Mouse (Mus musculus): ENCODE measurements at regions not wholly inside any gene's neighbourhood (a gene's known extent, or its start where the extent isn't known, plus 50 kb on each side); places are given as distances from the start of the nearest gene placed in this dataset.
A peak's percentile ranks its signal among the peaks of the same experiment; 100 is the strongest.
"Not testable (repeated sequence)": the region's sequence is repeated elsewhere in the genome, so short reads cannot be mapped to it uniquely, and the experiment has no call there.

GRCm38 (mm10) chr12:27960064-27960463 is 592.1 kb downstream of the Dcdc2c start:
- no peak for DNase-seq

- DNase-seq, result no peak
Measured at GRCm38 (mm10) chr12:27947646-27948045, 604.6 kb downstream of the Dcdc2c start.

GRCm38 (mm10) chr12:27946866-27947459 is 604.6 kb upstream of the Sox11 start:
- DNase-seq, result peak; percentile 7 to 10

GRCm38 (mm10) chr12:27945411-27945810 is 603.0 kb upstream of the Sox11 start:
- no peak for DNase-seq

GRCm38 (mm10) chr12:27941053-27941452 is 598.7 kb upstream of the Sox11 start:
- peak; percentile 8 to 24 for DNase-seq

- no peak for DNase-seq
Measured at GRCm38 (mm10) chr12:27932382-27933140, 590.2 kb upstream of the Sox11 start.

GRCm38 (mm10) chr12:27928366-27928963 is 586.1 kb upstream of the Sox11 start:
- DNase-seq, result peak; percentile 32 to 59

- no peak for DNase-seq
Measured at GRCm38 (mm10) chr12:27926730-27927129, 584.4 kb upstream of the Sox11 start.

GRCm38 (mm10) chr12:27920607-27921006 is 578.2 kb upstream of the Sox11 start:
- DNase-seq, result no peak

GRCm38 (mm10) chr12:27916401-27916920 is 574.1 kb upstream of the Sox11 start:
- DNase-seq, result peak; percentile 46 to 55

- no peak for DNase-seq
Measured at GRCm38 (mm10) chr12:27909417-27910100, 567.2 kb upstream of the Sox11 start.

- not testable (repeated sequence) for DNase-seq
Measured at GRCm38 (mm10) chr12:27896682-27897081, 554.3 kb upstream of the Sox11 start.

- no peak for DNase-seq
Measured at GRCm38 (mm10) chr12:27881720-27882119, 539.3 kb upstream of the Sox11 start.

GRCm38 (mm10) chr12:27866421-27866820 is 524.0 kb upstream of the Sox11 start:
- DNase-seq, result no peak

GRCm38 (mm10) chr12:27849537-27849936 is 507.2 kb upstream of the Sox11 start:
- peak; percentile 64 to 67 for DNase-seq

GRCm38 (mm10) chr12:27849099-27849498 is 506.7 kb upstream of the Sox11 start:
- peak; percentile 25 to 34 for DNase-seq

- no peak for DNase-seq
Measured at GRCm38 (mm10) chr12:27848141-27848540, 505.8 kb upstream of the Sox11 start.

- peak; percentile 8 to 16 for DNase-seq
Measured at GRCm38 (mm10) chr12:27847397-27847796, 505.0 kb upstream of the Sox11 start.

GRCm38 (mm10) chr12:27844958-27845357 is 502.6 kb upstream of the Sox11 start:
- no peak for DNase-seq

- no peak for DNase-seq
Measured at GRCm38 (mm10) chr12:27838955-27839354, 496.6 kb upstream of the Sox11 start.

- DNase-seq, result no peak
Measured at GRCm38 (mm10) chr12:27838384-27838783, 496.0 kb upstream of the Sox11 start.

- no peak for DNase-seq
Measured at GRCm38 (mm10) chr12:27826208-27826607, 483.8 kb upstream of the Sox11 start.

GRCm38 (mm10) chr12:27823392-27823791 is 481.0 kb upstream of the Sox11 start:
- no peak for DNase-seq

Data from kidney, postnatal 4 days (tissue).